Mouse (Mus musculus) olfactory bulb, adult 2 months (tissue): ENCODE results near the gene Tle2.

Source experiments
- CTCF ChIP-seq: fragments of 200-500 bp; IDR thresholded peaks from 2 replicates; pipeline ENCODE4 v1.5.1; 2012; ENCODE audit warnings: low read depth, mild to moderate bottlenecking, low read length, moderate library complexity; ENCODE audit not compliant: insufficient read depth
- POLR2A ChIP-seq: fragments of 200-500 bp; IDR thresholded peaks from 2 replicates; pipeline ENCODE4 v1.6.1; 2012; ENCODE audit warnings: mild to moderate bottlenecking, low read depth, low read length, moderate library complexity; ENCODE audit not compliant: insufficient read depth

GRCm38 (mm10) chr10:81593935-81594334 is 19.6 kb downstream of the Tle2 start:
- TF ChIP-seq CTCF (no peak), POLR2A (no peak)
